Mouse (Mus musculus): Measurements from ENCODE around the gene Zbtb7b.

DNA sequence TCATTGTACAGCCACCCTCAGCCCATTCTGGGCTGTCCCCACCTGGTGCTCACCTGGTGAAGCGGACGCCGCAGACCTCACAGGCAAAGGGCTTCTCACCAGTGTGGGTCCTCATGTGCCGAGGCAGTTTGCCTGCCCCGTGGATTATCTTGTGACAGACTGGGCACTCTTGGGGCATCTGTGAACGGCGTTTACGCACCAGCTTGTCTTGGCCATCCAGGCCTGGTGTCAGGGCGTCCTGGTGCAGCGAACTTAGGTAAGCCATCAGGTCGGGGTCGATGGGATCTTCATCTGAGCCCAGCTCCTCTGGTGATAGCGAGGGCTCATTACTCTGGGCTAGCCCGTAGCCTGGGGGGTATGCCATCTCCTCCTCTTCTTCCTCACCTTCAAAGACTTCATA is 14.3 kb downstream of the Zbtb7b start:
- no peak for TF ChIP-seq CTCF (conservative IDR thresholded peaks at IDR 0.05; ENCODE audit: low read length)
- no peak for TF ChIP-seq POU5F1 (IDR thresholded peaks at IDR 0.05; ENCODE audit: borderline replicate concordance, low read length)

Data from E14TG2a.4 (cell line).